Comparison of ENCODE assay signal across 11 mouse cellular contexts in the genomic region with DNA sequence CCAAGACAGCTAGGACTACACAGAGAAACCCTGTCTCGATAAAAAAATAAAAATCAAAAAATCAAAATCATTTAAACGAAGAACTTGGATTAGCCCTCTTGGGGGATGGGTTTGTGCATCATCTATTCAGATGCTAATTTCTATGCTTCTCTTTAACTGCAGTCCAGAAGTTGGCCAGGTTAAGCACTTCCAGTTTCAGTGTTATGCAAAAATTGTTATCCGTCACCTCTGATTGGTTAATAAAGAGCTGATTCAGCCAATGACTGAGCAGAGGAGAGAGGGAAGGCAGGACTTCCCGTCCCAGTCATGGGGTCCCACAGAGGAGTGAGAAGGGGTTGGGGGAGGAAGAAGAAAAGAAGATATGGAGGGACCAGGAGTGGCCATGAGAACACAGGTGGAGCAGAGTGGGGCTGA. TPM values are rescaled to one million over a fixed set of nuclear protein-coding genes. Genes with fewer than 3 reads are reported as not detected.
DNase-seq lines count a peak whose midpoint lies in the region; ATAC-seq and TF ChIP-seq lines count a peak whose summit lies in the region.
"Had no signal": no experiment of that assay in that cellular context is flagged by ENCODE, and none has a peak within 500 bp of the region (broad histone marks: within the 10 kb centered on the region; RNA-seq: fewer than 3 reads in every experiment).

No protein-coding gene starts in this region.

- no peak for TF ChIP-seq POLR2A in myocyte (IDR thresholded peaks at IDR 0.05; ENCODE audit: insufficient read length, low read depth)

- H3K4me1 ChIP-seq in limb, embryonic 12.5 days (replicated peaks) = peaks cover 33% of the 10 kb centered on the region
- H3K4me1 ChIP-seq in limb, embryonic 10.5 days = peaks cover 21% of the 10 kb centered on the region
- peaks cover 9 to 17% of the 10 kb centered on the region in 2 experiments; a peak in 3 of 4 replicates for H3K4me1 ChIP-seq in ES-E14 (ENCODE audit: control insufficient read depth in 2 of 2, insufficient read depth in 2 of 2, low read length in 2 of 2, poor library complexity in 1 of 2)
- peaks cover 42% of the 10 kb centered on the region for H3K4me1 ChIP-seq in forebrain, embryonic 13.5 days

- H3ac ChIP-seq in myocyte (ENCODE audit: control insufficient read depth, insufficient read length) = no peak overlapping the region

- H3K9ac ChIP-seq in limb, embryonic 12.5 days (replicated peaks) = no peak overlapping the region
- peak overlapping the region; percentile 74 for H3K9ac ChIP-seq in ES-E14 (ENCODE audit: insufficient read depth, low read depth, low read length, poor library complexity, severe bottlenecking)
- no peak overlapping the region for H3K9ac ChIP-seq in forebrain, embryonic 13.5 days

- H3K27ac ChIP-seq in limb, embryonic 12.5 days = no peak overlapping the region
- no peak overlapping the region for H3K27ac ChIP-seq in limb, embryonic 10.5 days
- H3K27ac ChIP-seq in ES-E14 (ENCODE audit: insufficient read depth, low read depth, low read length, poor library complexity, severe bottlenecking) = peak overlapping the region; percentile 97
- H3K27ac ChIP-seq in forebrain, embryonic 13.5 days = no peak overlapping the region
- H3K27ac ChIP-seq: macrophage had no signal

- no peaks in the 10 kb centered on the region for H3K27me3 ChIP-seq in limb, embryonic 12.5 days
- H3K27me3 ChIP-seq in limb, embryonic 10.5 days (ENCODE audit: low read depth, poor library complexity, severe bottlenecking) = no peaks in the 10 kb centered on the region
- no peaks in the 10 kb centered on the region for H3K27me3 ChIP-seq in forebrain, embryonic 13.5 days
- H3K27me3 ChIP-seq in myocyte (ENCODE audit: control insufficient read depth, insufficient read depth, insufficient read length) = no peaks in the 10 kb centered on the region

- H3K4me2 ChIP-seq in limb, embryonic 12.5 days = peak overlapping the region; percentile 8
- H3K4me2 ChIP-seq in forebrain, embryonic 13.5 days = peak overlapping the region; percentile 28
- H3K4me2 ChIP-seq in myocyte (ENCODE audit: low read depth) = peak overlapping the region; percentile 85

- ATAC-seq in limb, embryonic 12.5 days (ENCODE audit: insufficient number of reproducible peaks, insufficient read depth, low FRiP score, low TSS enrichment, low read depth) = no peak
- no peak for ATAC-seq in forebrain, embryonic 13.5 days
- ATAC-seq in cerebellum, adult (ENCODE audit: insufficient number of reproducible peaks, low FRiP score, low TSS enrichment) = no peak

- DNase-seq in limb, embryonic 10.5 days (ENCODE audit: low spot score) = no peak
- DNase-seq in ES-E14 (ENCODE audit: low read depth, low spot score) = peak; percentile 74
- DNase-seq in urinary bladder, postnatal 4 days (ENCODE audit: low spot score in 2 of 2) = no peak
- no peak for DNase-seq in thymus, postnatal 14 days
- DNase-seq: heart, adult 18-20 months; kidney, postnatal 25 days had no signal

- H3K36me3 ChIP-seq in limb, embryonic 12.5 days = peaks cover 29% of the 10 kb centered on the region
- H3K36me3 ChIP-seq in limb, embryonic 10.5 days = peaks cover 33% of the 10 kb centered on the region
- H3K36me3 ChIP-seq in ES-E14 (ENCODE audit: control insufficient read depth, insufficient read depth, low read length, poor library complexity, severe bottlenecking) = peaks cover 11% of the 10 kb centered on the region; the same call in 1 of the 2 replicates
- H3K36me3 ChIP-seq in forebrain, embryonic 13.5 days (ENCODE audit: poor library complexity, severe bottlenecking) = peaks cover 27% of the 10 kb centered on the region
- H3K36me3 ChIP-seq in myocyte (ENCODE audit: control insufficient read depth, insufficient read depth) = peaks cover 6% of the 10 kb centered on the region

- H3K79me2 ChIP-seq in myocyte (ENCODE audit: control insufficient read depth, insufficient read depth) = peaks cover 78% of the 10 kb centered on the region

- H3K9me3 ChIP-seq in limb, embryonic 12.5 days = no peaks in the 10 kb centered on the region
- no peaks in the 10 kb centered on the region for H3K9me3 ChIP-seq in limb, embryonic 10.5 days (replicated peaks)
- no peaks in the 10 kb centered on the region for H3K9me3 ChIP-seq in ES-E14 (ENCODE audit: control insufficient read depth, insufficient read depth, low read depth, low read length)
- no peaks in the 10 kb centered on the region for H3K9me3 ChIP-seq in forebrain, embryonic 13.5 days (replicated peaks)

- H3K4me3 ChIP-seq in limb, embryonic 12.5 days (replicated peaks) = 0 out of 2 replicates have a peak overlapping the region, but pooled peaks have one; percentile 6
- H3K4me3 ChIP-seq in limb, embryonic 10.5 days = no peak overlapping the region
- peak overlapping the region; percentile 65 to 99 for H3K4me3 ChIP-seq in ES-E14 (ENCODE audit: insufficient read depth in 1 of 2, low read depth in 1 of 2, low read length in 2 of 2, poor library complexity in 1 of 2, severe bottlenecking in 1 of 2)
- H3K4me3 ChIP-seq in forebrain, embryonic 13.5 days = no peak overlapping the region
- H3K4me3 ChIP-seq in myocyte = no peak overlapping the region

- in situ Hi-C loops in ES-E14 (cut with MboI; ENCODE audit: low sequenced_read_pairs in 2 of 2, unreplicated experiment in 2 of 2) = no loop called here

- WGBS in limb, embryonic 12.5 days = 65% methylated on average over 4 of the region's 4 CpGs
- 68% methylated on average over 4 of the region's 4 CpGs for WGBS in limb, embryonic 10.5 days
- WGBS in forebrain, embryonic 13.5 days = 60% methylated on average over 4 of the region's 4 CpGs

TF ChIP-seq in ES-E14, 5 proteins besides CTCF, POLR2A, EP300 and RAD21:
- TF ChIP-seq CHD2 (IDR thresholded peaks at IDR 0.05; ENCODE audit: low read depth, low read length) (peak; percentile 89), MAFK (IDR thresholded peaks at IDR 0.05; ENCODE audit: insufficient read depth, low read depth, low read length) (peak; percentile 46; the same call in 1 of the 2 replicates), ZNF384 (IDR thresholded peaks at IDR 0.05; ENCODE audit: low read depth, low read length) (no peak)

TF ChIP-seq in myocyte, 11 proteins besides CTCF, POLR2A, EP300 and RAD21:
- TF ChIP-seq USF1 (IDR thresholded peaks at IDR 0.05; ENCODE audit: low read depth) (no peak), POLR2AphosphoS2 (IDR thresholded peaks at IDR 0.05; ENCODE audit: insufficient read length, low read depth) (no peak), TCF12 (IDR thresholded peaks at IDR 0.05; ENCODE audit: insufficient read depth, poor library complexity, severe bottlenecking) (no peak), TCF3 (IDR thresholded peaks at IDR 0.05; ENCODE audit: insufficient read length, low read depth) (no peak), MYOG (IDR thresholded peaks at IDR 0.05; ENCODE audit: control insufficient read depth in 1 of 3, insufficient read depth in 1 of 3, insufficient read length in 2 of 3, low read depth in 2 of 3) (no peak), E2F4 (IDR thresholded peaks at IDR 0.05; ENCODE audit: insufficient read depth) (no peak), REST (IDR thresholded peaks at IDR 0.05; ENCODE audit: insufficient read depth, insufficient read length) (no peak)

RNA-seq across cellular contexts. Expression of a gene that starts 1.9 kb away (rescaled TPM):
- polyA plus RNA-seq in limb, embryonic 12.5 days (2016; fragmentation: Nextera tagmentation; extraction: Ambion mirVana) = 36.8 and 42.2 TPM in 2 replicates
- polyA plus RNA-seq in limb, embryonic 10.5 days (2016; fragmentation: Nextera tagmentation; extraction: Ambion mirVana) = 38.2 and 41.6 TPM in 2 replicates
- total RNA-seq in ES-E14 (2012; rRNA removed) = 60.6 and 63.0 TPM in 2 replicates
- polyA plus RNA-seq in forebrain, embryonic 13.5 days (2015; fragmentation: Nextera tagmentation; extraction: Ambion mirVana) = 24.9 and 29.4 TPM in 2 replicates
- polyA plus RNA-seq in myocyte (2012; fragmentation: generic; extraction: Trizol) = 42.3 TPM

RNA-seq across cellular contexts. Expression of a gene that starts 2.2 kb away (rescaled TPM):
- polyA plus RNA-seq in limb, embryonic 12.5 days (2016; fragmentation: Nextera tagmentation; extraction: Ambion mirVana) = 49.5 and 54.8 TPM in 2 replicates
- polyA plus RNA-seq in limb, embryonic 10.5 days (2016; fragmentation: Nextera tagmentation; extraction: Ambion mirVana) = 40.9 and 43.8 TPM in 2 replicates
- total RNA-seq in ES-E14 (2012; rRNA removed) = 81.3 and 123 TPM in 2 replicates
- 62.7 and 64.1 TPM in 2 replicates for polyA plus RNA-seq in forebrain, embryonic 13.5 days (2015; fragmentation: Nextera tagmentation; extraction: Ambion mirVana)
- 98.6 TPM for polyA plus RNA-seq in myocyte (2012; fragmentation: generic; extraction: Trizol)

RNA-seq across cellular contexts. Expression of a gene that starts 13.8 kb away (rescaled TPM):
- polyA plus RNA-seq in limb, embryonic 12.5 days (2016; fragmentation: Nextera tagmentation; extraction: Ambion mirVana) = 79.1 and 81.8 TPM in 2 replicates
- polyA plus RNA-seq in limb, embryonic 10.5 days (2016; fragmentation: Nextera tagmentation; extraction: Ambion mirVana) = 63.6 and 68.9 TPM in 2 replicates
- 210 and 285 TPM in 2 replicates for total RNA-seq in ES-E14 (2012; rRNA removed)
- 61.8 and 73.0 TPM in 2 replicates for polyA plus RNA-seq in forebrain, embryonic 13.5 days (2015; fragmentation: Nextera tagmentation; extraction: Ambion mirVana)
- 65.8 TPM for polyA plus RNA-seq in myocyte (2012; fragmentation: generic; extraction: Trizol)

RNA-seq across cellular contexts. Expression of a gene that starts 42.9 kb away (rescaled TPM):
- 0.26 and 0.28 TPM in 2 replicates for polyA plus RNA-seq in limb, embryonic 12.5 days (2016; fragmentation: Nextera tagmentation; extraction: Ambion mirVana)
- 0.31 TPM in 2 replicates for polyA plus RNA-seq in limb, embryonic 10.5 days (2016; fragmentation: Nextera tagmentation; extraction: Ambion mirVana)
- total RNA-seq in ES-E14 (2012; rRNA removed) = 2.0 TPM in 2 replicates
- 0.18 and 0.35 TPM in 2 replicates for polyA plus RNA-seq in forebrain, embryonic 13.5 days (2015; fragmentation: Nextera tagmentation; extraction: Ambion mirVana)
- polyA plus RNA-seq in myocyte (2012; fragmentation: generic; extraction: Trizol) = 0.20 TPM

RNA-seq across cellular contexts. Expression of a gene that starts 53.6 kb away (rescaled TPM):
- 55.3 and 63.6 TPM in 2 replicates for polyA plus RNA-seq in limb, embryonic 12.5 days (2016; fragmentation: Nextera tagmentation; extraction: Ambion mirVana)
- 72.8 and 84.8 TPM in 2 replicates for polyA plus RNA-seq in limb, embryonic 10.5 days (2016; fragmentation: Nextera tagmentation; extraction: Ambion mirVana)
- total RNA-seq in ES-E14 (2012; rRNA removed) = 58.2 and 96.2 TPM in 2 replicates
- polyA plus RNA-seq in forebrain, embryonic 13.5 days (2015; fragmentation: Nextera tagmentation; extraction: Ambion mirVana) = 41.8 and 46.4 TPM in 2 replicates
- 19.2 TPM for polyA plus RNA-seq in myocyte (2012; fragmentation: generic; extraction: Trizol)

Comparison
In these comparisons a context has a peak if more than half of its experiments do, and no peak if none do; other contexts are left out.
1. H3K4me3 ChIP-seq: peak in limb, embryonic 12.5 days (single experiment) and ES-E14 (2 of 2); none in limb, embryonic 10.5 days (single experiment), forebrain, embryonic 13.5 days (single experiment) and myocyte (single experiment).
2. H3K4me2 ChIP-seq: peak in every context shown above with its lines; median percentile 85 in myocyte; 28 in forebrain, embryonic 13.5 days; 8 in limb, embryonic 12.5 days.